Mouse (Mus musculus): ENCODE results near the gene Zfp808. TPM values are rescaled to one million over a fixed set of nuclear protein-coding genes. Genes with fewer than 3 reads are reported as not detected.
"Not testable (repeated sequence)": the region's sequence is repeated elsewhere in the genome, so short reads cannot be mapped to it uniquely, and the experiment has no call there.

Gene Zfp808
- total and polyA plus RNA-seq, 2 experiments from 2014 or later: 2.4 to 5.1 TPM

DNA sequence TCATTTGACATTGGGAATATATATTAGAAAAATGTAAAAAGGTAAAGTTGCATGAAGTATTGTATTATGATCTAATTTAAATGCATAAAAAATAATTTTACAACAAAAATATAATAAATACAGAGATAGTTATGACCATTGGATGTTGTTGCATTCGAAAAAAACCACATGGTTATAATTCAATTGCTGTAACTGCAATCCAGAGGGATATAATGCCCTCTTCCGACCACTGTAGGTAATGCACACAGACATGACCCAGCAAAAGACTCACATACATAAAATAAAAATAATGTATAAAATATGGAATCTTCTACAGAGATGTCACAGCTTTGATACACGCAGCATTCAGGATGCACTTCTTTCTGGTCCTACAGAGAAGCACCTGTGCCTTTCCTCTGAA is 115.6 kb downstream of the Zfp808 start:
- Histone ChIP-seq H3K4me1 (ENCODE audit: insufficient read depth) (no peaks in the 10 kb centered on the region), H3K4me2 (ENCODE audit: low read depth) (no peak overlapping the region), H3K36me3 (ENCODE audit: insufficient read depth) (no peaks in the 10 kb centered on the region), H3K27ac (ENCODE audit: low read depth, low read length) (no peak overlapping the region), H3K9ac (no peak overlapping the region), H3K27me3 (ENCODE audit: insufficient read depth, low read length) (no peaks in the 10 kb centered on the region), H3K4me3 (ENCODE audit: low read depth, low read length) (no peak overlapping the region), H3K9me3 (ENCODE audit: low read length) (no peaks in the 10 kb centered on the region)
- 51% methylated on average over 3 of the region's 3 CpGs for WGBS
- no peak for DNase-seq
- no peak for ATAC-seq
- TF ChIP-seq CTCF (IDR thresholded peaks at IDR 0.05; ENCODE audit: low read depth): no peak

DNA sequence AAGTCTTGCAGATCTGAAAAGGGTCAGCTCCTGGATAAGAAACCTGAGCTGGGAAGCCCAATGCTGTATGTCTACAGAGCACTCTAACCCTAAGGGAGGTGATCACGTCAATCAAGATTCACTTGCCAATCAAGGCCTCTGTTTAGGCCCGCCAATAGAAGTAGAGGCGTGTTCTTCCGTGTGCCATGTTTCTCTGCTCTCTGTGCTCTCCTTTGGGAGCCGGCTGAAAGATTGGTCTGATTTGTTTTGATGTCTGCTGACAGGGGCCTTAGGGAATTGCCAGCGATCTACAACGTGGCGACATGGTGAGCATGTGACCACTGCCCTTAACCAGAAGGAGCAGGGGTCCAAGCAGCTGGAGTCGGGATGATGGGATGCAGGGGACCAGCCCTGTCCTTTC is 125.5 kb downstream of the Zfp808 start:
- H3K9ac ChIP-seq: not testable (repeated sequence)
- WGBS: 88% methylated on average over 9 of the region's 9 CpGs

DNA sequence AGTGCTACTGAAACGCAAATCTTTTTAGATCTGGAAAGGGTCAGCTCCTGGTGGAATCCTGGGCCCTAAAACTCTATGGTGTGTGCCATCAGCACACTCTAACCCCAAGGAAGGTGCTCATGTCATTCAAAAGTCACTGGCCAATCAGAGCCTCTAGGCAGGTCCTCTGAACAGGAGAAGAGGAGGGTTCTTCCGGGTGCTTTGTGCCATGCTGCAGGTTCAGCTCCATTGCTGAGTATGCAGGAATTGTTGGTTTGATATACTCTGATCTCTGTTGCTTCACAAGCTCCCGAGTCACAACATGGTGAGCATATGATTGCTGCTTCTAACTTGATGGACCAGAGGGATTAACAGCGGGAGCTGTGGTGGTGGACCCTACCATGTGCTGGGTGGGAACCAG is 133.7 kb downstream of the Zfp808 start:
- WGBS: 84% methylated on average over 4 of the region's 4 CpGs
- Histone ChIP-seq H3K9ac (no peak overlapping the region), H3K9me3 (ENCODE audit: low read length) (peaks cover 20% of the 10 kb centered on the region), H3K27ac (ENCODE audit: low read depth, low read length) (no peak overlapping the region), H3K4me1 (ENCODE audit: insufficient read depth) (no peaks in the 10 kb centered on the region), H3K36me3 (ENCODE audit: insufficient read depth) (no peaks in the 10 kb centered on the region), H3K4me2 (ENCODE audit: low read depth) (no peak overlapping the region), H3K4me3 (ENCODE audit: low read depth, low read length) (no peak overlapping the region), H3K27me3 (ENCODE audit: insufficient read depth, low read length) (no peaks in the 10 kb centered on the region)
- DNase-seq (no peak), ATAC-seq (no peak)
- TF ChIP-seq CTCF (IDR thresholded peaks at IDR 0.05; ENCODE audit: low read depth): no peak

More for the DNA sequence above, 125.5 kb downstream of the Zfp808 start:
- H3K27me3 ChIP-seq (ENCODE audit: insufficient read depth, low read length); H3K36me3 ChIP-seq (ENCODE audit: insufficient read depth); DNase-seq; H3K4me1 ChIP-seq (ENCODE audit: insufficient read depth); H3K4me3 ChIP-seq (ENCODE audit: low read depth, low read length); H3K4me2 ChIP-seq (ENCODE audit: low read depth); H3K9me3 ChIP-seq (ENCODE audit: low read length); ATAC-seq; H3K27ac ChIP-seq (ENCODE audit: low read depth, low read length): not testable (repeated sequence)
